Mouse (Mus musculus) heart, adult 2 months (tissue): ENCODE results near the gene Akr1d1.

Experiments
- CTCF ChIP-seq: fragments of 200-600 bp; IDR thresholded peaks from 2 replicates; pipeline ENCODE4 v1.8.1; 2022; ENCODE audit warnings: antibody characterized with exemption, mild to moderate bottlenecking, moderate library complexity
- EP300 ChIP-seq: fragments of 200-500 bp; IDR thresholded peaks from 2 replicates; pipeline ENCODE4 v1.6.1; 2011; ENCODE audit warnings: low read depth, low read length, control low read depth; ENCODE audit not compliant: insufficient read depth
- POLR2A ChIP-seq: fragments of 200-500 bp; IDR thresholded peaks from 2 replicates; pipeline ENCODE4 v1.6.1; 2011; ENCODE audit warnings: mild to moderate bottlenecking, low read depth, low read length, control low read depth; ENCODE audit not compliant: insufficient read depth

- TF ChIP-seq POLR2A (no peak), CTCF (no peak), EP300 (no peak)
Observed at GRCm38 (mm10) chr6:37567363-37567762, 37.4 kb downstream of the Akr1d1 start.
